Mouse (Mus musculus) kidney, embryonic 15.5 days (tissue): Measurements from ENCODE around the gene Smlr1. TPM values are rescaled to one million over a fixed set of nuclear protein-coding genes. Genes with fewer than 3 reads are reported as not detected.

Experiments
- ATAC-seq: fragments of 200-750 bp; cut with Nextera tagmentation; replicated peaks from 2 replicates; pipeline ENCODE4 v1.8.0; 2017; ENCODE audit warnings: moderate TSS enrichment; ENCODE audit not compliant: low FRiP score
- H3K27ac ChIP-seq: fragments of 300-500 bp; sonication (generic); 2 replicates; pipeline ENCODE4 v1.5.1; 2015; ENCODE audit warnings: mild to moderate bottlenecking, inconsistent platforms
- H3K27me3 ChIP-seq: fragments of 300-500 bp; sonication (generic); 2 replicates; pipeline ENCODE4 v1.6.1; 2015; ENCODE audit warnings: inconsistent platforms
- H3K36me3 ChIP-seq: fragments of 300-500 bp; sonication (generic); 2 replicates; pipeline ENCODE4 v1.6.1; 2015; ENCODE audit warnings: inconsistent platforms
- H3K4me1 ChIP-seq: fragments of 300-500 bp; sonication (generic); 2 replicates; pipeline ENCODE4 v1.6.1; 2015; ENCODE audit warnings: inconsistent platforms
- H3K4me2 ChIP-seq: fragments of 300-500 bp; sonication (generic); 2 replicates; pipeline ENCODE4 v1.6.1; 2015; ENCODE audit warnings: moderate library complexity, mild to moderate bottlenecking, inconsistent platforms
- H3K4me3 ChIP-seq: fragments of 300-500 bp; sonication (generic); replicated peaks from 2 replicates; pipeline ENCODE4 v1.5.1; 2015; ENCODE audit warnings: mild to moderate bottlenecking, inconsistent platforms
- H3K9ac ChIP-seq: fragments of 300-500 bp; sonication (generic); 2 replicates; pipeline ENCODE4 v1.6.1; 2015; ENCODE audit warnings: mild to moderate bottlenecking, inconsistent platforms
- H3K9me3 ChIP-seq: fragments of 300-500 bp; sonication (generic); replicated peaks from 2 replicates; pipeline ENCODE4 v1.6.1; 2016; ENCODE audit warnings: inconsistent platforms
- WGBS: fragments of 180-500 bp; shearing (Covaris S2); methylation state at CpG from one replicate; pipeline ENCODE4 v1.1.7; 2015; ENCODE audit warnings: mixed read lengths; 5-methylcytosine and 5-hydroxymethylcytosine counted together
- polyA plus RNA-seq: library from polyadenylated mRNA; unstranded; fragments of >200 nt; fragmentation: Nextera tagmentation; extraction: Ambion mirVana; gene quantifications from 2 replicates; pipeline ENCODE4 v1.2.1, GENCODE M21; 2015

The Smlr1 gene
- polyA plus RNA-seq, 1 experiment from 2014 or later: 0.93 TPM

DNA sequence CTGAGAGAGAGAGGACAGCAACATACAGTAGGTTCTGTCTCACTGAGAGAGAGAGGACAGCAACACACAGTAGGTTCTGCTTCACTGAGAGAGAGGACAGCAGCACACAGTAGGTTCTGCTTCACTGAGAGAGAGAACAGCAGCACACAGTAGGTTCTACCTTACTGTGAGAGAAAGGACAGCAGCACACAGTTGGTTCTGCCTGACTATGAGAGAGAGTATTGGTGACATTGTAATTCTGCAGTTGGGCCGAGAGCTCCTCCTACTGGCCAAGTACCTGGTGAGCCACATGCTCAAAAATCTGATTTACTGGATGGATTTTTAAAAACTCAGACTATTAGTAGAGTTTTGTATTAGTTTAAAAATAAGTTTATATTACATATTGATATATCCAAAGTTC, 47.6 kb downstream of the Smlr1 start:
- H3K4me2 ChIP-seq: no peak overlapping the region
- H3K36me3 ChIP-seq: peaks cover 8% of the 10 kb centered on the region
- H3K27me3 ChIP-seq: no peaks in the 10 kb centered on the region
- no peaks in the 10 kb centered on the region for H3K9me3 ChIP-seq
- ATAC-seq: 0 out of 2 replicates have a peak, but pooled peaks have one; percentile 29
- WGBS: 18% methylated on average over 1 of the region's 1 CpGs
- no peaks in the 10 kb centered on the region for H3K4me1 ChIP-seq
- H3K4me3 ChIP-seq: no peak overlapping the region
- H3K9ac ChIP-seq: no peak overlapping the region
- H3K27ac ChIP-seq: no peak overlapping the region

DNA sequence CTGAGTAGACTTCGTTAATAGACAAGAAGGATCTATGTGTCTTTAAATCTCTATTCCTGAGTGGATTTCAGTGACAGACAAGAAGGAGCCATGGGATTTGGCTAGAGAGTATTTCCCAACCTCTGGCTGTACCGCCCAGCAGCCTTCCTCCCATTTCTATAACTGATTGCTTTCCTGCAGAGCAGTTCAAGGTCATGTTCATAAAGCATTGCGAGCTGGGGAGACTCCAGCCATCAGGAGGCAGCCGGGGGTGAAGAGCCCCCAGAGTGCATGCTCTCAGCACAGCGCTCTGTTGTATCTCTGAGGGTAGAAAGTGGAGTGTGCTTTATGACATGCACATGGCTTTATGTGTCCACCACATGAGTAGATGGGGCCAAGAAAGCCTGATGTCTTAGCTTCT, 53.3 kb downstream of the Smlr1 start:
- Histone ChIP-seq H3K9ac (no peak overlapping the region), H3K36me3 (peaks cover 17% of the 10 kb centered on the region), H3K27me3 (no peaks in the 10 kb centered on the region), H3K27ac (no peak overlapping the region), H3K9me3 (no peaks in the 10 kb centered on the region), H3K4me3 (no peak overlapping the region), H3K4me2 (no peak overlapping the region), H3K4me1 (no peaks in the 10 kb centered on the region)
- ATAC-seq: no peak
- 39% methylated on average over 5 of the region's 5 CpGs for WGBS

DNA sequence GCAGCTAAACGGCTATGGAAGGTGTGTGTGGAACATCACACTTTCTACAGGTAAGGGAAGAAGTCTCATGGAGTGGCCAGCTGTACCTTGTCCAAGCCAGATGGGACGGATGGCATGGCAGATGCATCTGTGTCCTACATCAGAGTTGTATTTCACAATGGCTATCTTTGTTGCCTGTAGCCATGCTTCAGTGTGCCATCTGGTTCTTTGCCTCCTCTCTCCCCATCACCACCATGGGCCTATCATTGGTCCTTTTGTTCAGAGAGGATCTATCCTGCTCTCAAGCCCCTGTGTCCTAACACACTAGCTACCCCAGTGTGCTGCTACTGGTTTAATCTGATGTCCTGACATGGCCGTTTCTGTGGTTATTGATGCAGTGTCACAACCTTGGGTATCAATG, 56.4 kb downstream of the Smlr1 start:
- H3K9ac ChIP-seq: no peak overlapping the region
- 95% methylated on average over 3 of the region's 3 CpGs for WGBS
- no peaks in the 10 kb centered on the region for H3K27me3 ChIP-seq
- H3K4me1 ChIP-seq: no peaks in the 10 kb centered on the region
- H3K36me3 ChIP-seq: peaks cover 17% of the 10 kb centered on the region
- no peak overlapping the region for H3K4me2 ChIP-seq
- no peak overlapping the region for H3K4me3 ChIP-seq
- no peak overlapping the region for H3K27ac ChIP-seq
- no peak for ATAC-seq
- no peaks in the 10 kb centered on the region for H3K9me3 ChIP-seq

Other genes with a start within 250 kb of the Smlr1 start
- gene Akap7, start 228.4 kb downstream of the Smlr1 start, polyA plus RNA-seq: 20.6 and 26.7 TPM in 2 replicates
- gene Epb41l2, start 176.5 kb downstream of the Smlr1 start, polyA plus RNA-seq: 66.5 and 67.7 TPM in 2 replicates